Mouse (Mus musculus): ENCODE measurements around the gene Tyw1. TPM values are rescaled to one million over a fixed set of nuclear protein-coding genes. Genes with fewer than 3 reads are reported as not detected.

Gene Tyw1
- 22.6 and 24.8 TPM in 2 replicates for polyA plus RNA-seq (2015; fragmentation: Nextera tagmentation; extraction: Ambion mirVana)

GRCm38 (mm10) chr5:130255017-130255720, at the start of gene Tyw1, which contains the start of gene Sbds:
Tyw1 (plus strand) TSS chr5:130255619.
Sbds (minus strand) TSS chr5:130255530.
- peak within 1 kb of the TSS; percentile 82 for H3K4me3 ChIP-seq (ENCODE audit: low read length)
- peak; percentile 89 for ATAC-seq
- peaks cover 10% of the 10 kb centered on the region; the same call in 1 of the 2 replicates for H3K4me1 ChIP-seq (ENCODE audit: control insufficient read depth, insufficient read depth, low read length)
- no peaks in the 10 kb centered on the region for H3K27me3 ChIP-seq (replicated peaks; ENCODE audit: control insufficient read depth, insufficient read depth, low read length)
- H3K4me2 ChIP-seq (ENCODE audit: low read depth, low read length) = peak within 1 kb of the TSS; percentile 85
- WGBS = under 1% methylated on average over 52 of the region's 52 CpGs
- no peaks in the 10 kb centered on the region for H3K9me3 ChIP-seq (ENCODE audit: control insufficient read depth, low read length)
- H3K9ac ChIP-seq (ENCODE audit: low read depth, low read length) = peak within 1 kb of the TSS; percentile 86
- H3K36me3 ChIP-seq (ENCODE audit: control insufficient read depth, insufficient read depth, low read length) = peaks cover 15% of the 10 kb centered on the region
- H3K27ac ChIP-seq (ENCODE audit: low read length) = peak within 1 kb of the TSS; percentile 84

GRCm38 (mm10) chr5:130207299-130207698, 48.1 kb upstream of the Tyw1 start:
- Histone ChIP-seq H3K4me3 (ENCODE audit: low read length) (no peak overlapping the region), H3K4me2 (ENCODE audit: low read depth, low read length) (no peak overlapping the region), H3K27me3 (replicated peaks; ENCODE audit: control insufficient read depth, insufficient read depth, low read length) (no peaks in the 10 kb centered on the region), H3K36me3 (ENCODE audit: control insufficient read depth, insufficient read depth, low read length) (peaks cover 23% of the 10 kb centered on the region), H3K27ac (ENCODE audit: low read length) (no peak overlapping the region), H3K9me3 (ENCODE audit: control insufficient read depth, low read length) (no peaks in the 10 kb centered on the region), H3K4me1 (ENCODE audit: control insufficient read depth, insufficient read depth, low read length) (no peaks in the 10 kb centered on the region), H3K9ac (ENCODE audit: low read depth, low read length) (no peak overlapping the region)
- ATAC-seq = no peak
- 91% methylated on average over 4 of the region's 4 CpGs for WGBS

GRCm38 (mm10) chr5:130212956-130213355, 42.5 kb upstream of the Tyw1 start:
- Histone ChIP-seq H3K4me2 (ENCODE audit: low read depth, low read length) (no peak overlapping the region), H3K27ac (ENCODE audit: low read length) (no peak overlapping the region), H3K4me3 (ENCODE audit: low read length) (no peak overlapping the region), H3K9ac (ENCODE audit: low read depth, low read length) (no peak overlapping the region), H3K9me3 (ENCODE audit: control insufficient read depth, low read length) (0 out of 2 replicates have a peak, but pooled peaks cover 3% of the 10 kb centered on the region), H3K4me1 (ENCODE audit: control insufficient read depth, insufficient read depth, low read length) (no peaks in the 10 kb centered on the region), H3K27me3 (replicated peaks; ENCODE audit: control insufficient read depth, insufficient read depth, low read length) (no peaks in the 10 kb centered on the region), H3K36me3 (ENCODE audit: control insufficient read depth, insufficient read depth, low read length) (peaks cover 21% of the 10 kb centered on the region)
- WGBS = 89% methylated on average over 11 of the region's 11 CpGs
- no peak for ATAC-seq

- Histone ChIP-seq H3K9ac (ENCODE audit: low read depth, low read length) (no peak within 1 kb of the TSS), H3K4me1 (ENCODE audit: control insufficient read depth, insufficient read depth, low read length) (peaks cover 8% of the 10 kb centered on the region; the same call in 1 of the 2 replicates), H3K27me3 (replicated peaks; ENCODE audit: control insufficient read depth, insufficient read depth, low read length) (no peaks in the 10 kb centered on the region), H3K4me2 (ENCODE audit: low read depth, low read length) (no peak within 1 kb of the TSS), H3K9me3 (ENCODE audit: control insufficient read depth, low read length) (0 out of 2 replicates have a peak, but pooled peaks cover 5% of the 10 kb centered on the region), H3K4me3 (ENCODE audit: low read length) (no peak within 1 kb of the TSS), H3K36me3 (ENCODE audit: control insufficient read depth, insufficient read depth, low read length) (peaks cover 4% of the 10 kb centered on the region; the same call in 1 of the 2 replicates), H3K27ac (ENCODE audit: low read length) (no peak within 1 kb of the TSS)
- WGBS = 80% methylated on average over 7 of the region's 7 CpGs
- ATAC-seq = no peak
Measured at GRCm38 (mm10) chr5:130216781-130217180, 38.6 kb upstream of the Tyw1 start, which contains the start of gene Tmem248. Tmem248 (plus strand) TSS chr5:130217081.

- Histone ChIP-seq H3K36me3 (ENCODE audit: control insufficient read depth, insufficient read depth, low read length) (no peaks in the 10 kb centered on the region), H3K27ac (ENCODE audit: low read length) (no peak overlapping the region), H3K9ac (ENCODE audit: low read depth, low read length) (no peak overlapping the region), H3K27me3 (replicated peaks; ENCODE audit: control insufficient read depth, insufficient read depth, low read length) (no peaks in the 10 kb centered on the region), H3K4me1 (ENCODE audit: control insufficient read depth, insufficient read depth, low read length) (peaks cover 8% of the 10 kb centered on the region; the same call in 1 of the 2 replicates), H3K9me3 (ENCODE audit: control insufficient read depth, low read length) (0 out of 2 replicates have a peak, but pooled peaks cover 5% of the 10 kb centered on the region), H3K4me2 (ENCODE audit: low read depth, low read length) (no peak overlapping the region), H3K4me3 (ENCODE audit: low read length) (no peak overlapping the region)
- no peak for ATAC-seq
- 94% methylated on average over 4 of the region's 4 CpGs for WGBS
Measured at GRCm38 (mm10) chr5:130217406-130217805, 38.0 kb upstream of the Tyw1 start.

- ATAC-seq = no peak
- Histone ChIP-seq H3K36me3 (ENCODE audit: control insufficient read depth, insufficient read depth, low read length) (no peaks in the 10 kb centered on the region), H3K4me1 (ENCODE audit: control insufficient read depth, insufficient read depth, low read length) (peaks cover 11% of the 10 kb centered on the region), H3K4me2 (ENCODE audit: low read depth, low read length) (no peak overlapping the region), H3K4me3 (ENCODE audit: low read length) (no peak overlapping the region), H3K9ac (ENCODE audit: low read depth, low read length) (no peak overlapping the region), H3K27me3 (replicated peaks; ENCODE audit: control insufficient read depth, insufficient read depth, low read length) (no peaks in the 10 kb centered on the region), H3K9me3 (ENCODE audit: control insufficient read depth, low read length) (0 out of 2 replicates have a peak, but pooled peaks cover 5% of the 10 kb centered on the region), H3K27ac (ENCODE audit: low read length) (no peak overlapping the region)
- 83% methylated on average over 5 of the region's 5 CpGs for WGBS
Measured at GRCm38 (mm10) chr5:130218336-130218735, 37.1 kb upstream of the Tyw1 start.

GRCm38 (mm10) chr5:130221316-130221715, 34.1 kb upstream of the Tyw1 start:
- H3K4me1 ChIP-seq (ENCODE audit: control insufficient read depth, insufficient read depth, low read length) = peaks cover 18% of the 10 kb centered on the region
- peak overlapping the region; percentile 98; the same call in 1 of the 2 replicates for H3K9ac ChIP-seq (ENCODE audit: low read depth, low read length)
- no peaks in the 10 kb centered on the region for H3K27me3 ChIP-seq (replicated peaks; ENCODE audit: control insufficient read depth, insufficient read depth, low read length)
- 48% methylated on average over 2 of the region's 2 CpGs for WGBS
- H3K27ac ChIP-seq (ENCODE audit: low read length) = peak overlapping the region; percentile 83
- no peaks in the 10 kb centered on the region for H3K36me3 ChIP-seq (ENCODE audit: control insufficient read depth, insufficient read depth, low read length)
- peak overlapping the region; percentile 98 for H3K4me3 ChIP-seq (ENCODE audit: low read length)
- peak; percentile 10 for ATAC-seq
- H3K9me3 ChIP-seq (ENCODE audit: control insufficient read depth, low read length) = 0 out of 2 replicates have a peak, but pooled peaks cover 5% of the 10 kb centered on the region
- H3K4me2 ChIP-seq (ENCODE audit: low read depth, low read length) = peak overlapping the region; percentile 77

- H3K9ac ChIP-seq (ENCODE audit: low read depth, low read length) = peak overlapping the region; percentile 98
- 0 out of 2 replicates have a peak, but pooled peaks cover 5% of the 10 kb centered on the region for H3K9me3 ChIP-seq (ENCODE audit: control insufficient read depth, low read length)
- H3K36me3 ChIP-seq (ENCODE audit: control insufficient read depth, insufficient read depth, low read length) = no peaks in the 10 kb centered on the region
- peak; percentile 54 for ATAC-seq
- peak overlapping the region; percentile 98 for H3K4me3 ChIP-seq (ENCODE audit: low read length)
- WGBS = 0% methylated on average over 10 of the region's 10 CpGs
- peaks cover 19% of the 10 kb centered on the region for H3K4me1 ChIP-seq (ENCODE audit: control insufficient read depth, insufficient read depth, low read length)
- peak overlapping the region; percentile 77 for H3K4me2 ChIP-seq (ENCODE audit: low read depth, low read length)
- H3K27ac ChIP-seq (ENCODE audit: low read length) = peak overlapping the region; percentile 83
- H3K27me3 ChIP-seq (replicated peaks; ENCODE audit: control insufficient read depth, insufficient read depth, low read length) = no peaks in the 10 kb centered on the region
Measured at GRCm38 (mm10) chr5:130221760-130222145, 33.7 kb upstream of the Tyw1 start.

GRCm38 (mm10) chr5:130222146-130223004, 33.0 kb upstream of the Tyw1 start:
- ATAC-seq = peak; percentile 87
- WGBS = under 1% methylated on average over 82 of the region's 88 CpGs
- Histone ChIP-seq H3K9me3 (ENCODE audit: control insufficient read depth, low read length) (0 out of 2 replicates have a peak, but pooled peaks cover 5% of the 10 kb centered on the region), H3K27me3 (replicated peaks; ENCODE audit: control insufficient read depth, insufficient read depth, low read length) (no peaks in the 10 kb centered on the region), H3K4me2 (ENCODE audit: low read depth, low read length) (peak overlapping the region; percentile 77), H3K27ac (ENCODE audit: low read length) (peak overlapping the region; percentile 83), H3K4me1 (ENCODE audit: control insufficient read depth, insufficient read depth, low read length) (peaks cover 22% of the 10 kb centered on the region), H3K36me3 (ENCODE audit: control insufficient read depth, insufficient read depth, low read length) (no peaks in the 10 kb centered on the region), H3K9ac (ENCODE audit: low read depth, low read length) (peak overlapping the region; percentile 98), H3K4me3 (ENCODE audit: low read length) (peak overlapping the region; percentile 98)
